Mouse (Mus musculus) macrophage (primary cell): ENCODE data around the gene Gng13. TPM values are rescaled to one million over a fixed set of nuclear protein-coding genes. Genes with fewer than 3 reads are reported as not detected.

Experiments
- H3K27ac ChIP-seq: fragments of 350-480 bp; formaldehyde crosslinking; 2 replicates; pipeline ENCODE4 v1.9.0; 2021
- H3K36me3 ChIP-seq: fragments of 350-480 bp; formaldehyde crosslinking; 2 replicates; pipeline ENCODE4 v1.9.0; 2021; ENCODE audit errors: inconsistent target
- H3K4me3 ChIP-seq: fragments of 350-480 bp; formaldehyde crosslinking; 2 replicates; pipeline ENCODE4 v1.9.0; 2021; ENCODE audit errors: inconsistent target
- H3K79me2 ChIP-seq: fragments of 350-480 bp; formaldehyde crosslinking; 2 replicates; pipeline ENCODE4 v1.9.0; 2021; ENCODE audit errors: inconsistent target
- WGBS: methylation state at CpG from one replicate; pipeline ENCODE4 v1.1.7; 2026; ENCODE audit warnings: inconsistent platforms; ENCODE audit not compliant: missing documents; 5-methylcytosine and 5-hydroxymethylcytosine counted together
- polyA plus RNA-seq: library from polyadenylated mRNA; stranded (reverse); fragments of 250-400 nt; gene quantifications from 3 replicates; pipeline ENCODE4 v1.2.4, GENCODE M21; 2018; ENCODE audit warnings: inconsistent platforms
- total RNA-seq, 78 experiments: library from RNA; depleted of rRNA; stranded (reverse); fragments of 250-400 nt; gene quantifications; 1 replicate in 9 of 78; 2 replicates in 24 of 78; 3 replicates in 43 of 78; 4 replicates in 2 of 78; pipeline ENCODE4 v1.2.4; 2018; ENCODE audit warnings: inconsistent platforms in 56 of 78

Gng13 gene
- total RNA-seq (2018; cell fraction: chromatin; rRNA removed): not detected
- not detected for total RNA-seq (2018; cell fraction: cytosol; rRNA removed)
- not detected for total RNA-seq (2018; cell fraction: nucleus; rRNA removed)
- not detected in 3 replicates for polyA plus RNA-seq

DNA sequence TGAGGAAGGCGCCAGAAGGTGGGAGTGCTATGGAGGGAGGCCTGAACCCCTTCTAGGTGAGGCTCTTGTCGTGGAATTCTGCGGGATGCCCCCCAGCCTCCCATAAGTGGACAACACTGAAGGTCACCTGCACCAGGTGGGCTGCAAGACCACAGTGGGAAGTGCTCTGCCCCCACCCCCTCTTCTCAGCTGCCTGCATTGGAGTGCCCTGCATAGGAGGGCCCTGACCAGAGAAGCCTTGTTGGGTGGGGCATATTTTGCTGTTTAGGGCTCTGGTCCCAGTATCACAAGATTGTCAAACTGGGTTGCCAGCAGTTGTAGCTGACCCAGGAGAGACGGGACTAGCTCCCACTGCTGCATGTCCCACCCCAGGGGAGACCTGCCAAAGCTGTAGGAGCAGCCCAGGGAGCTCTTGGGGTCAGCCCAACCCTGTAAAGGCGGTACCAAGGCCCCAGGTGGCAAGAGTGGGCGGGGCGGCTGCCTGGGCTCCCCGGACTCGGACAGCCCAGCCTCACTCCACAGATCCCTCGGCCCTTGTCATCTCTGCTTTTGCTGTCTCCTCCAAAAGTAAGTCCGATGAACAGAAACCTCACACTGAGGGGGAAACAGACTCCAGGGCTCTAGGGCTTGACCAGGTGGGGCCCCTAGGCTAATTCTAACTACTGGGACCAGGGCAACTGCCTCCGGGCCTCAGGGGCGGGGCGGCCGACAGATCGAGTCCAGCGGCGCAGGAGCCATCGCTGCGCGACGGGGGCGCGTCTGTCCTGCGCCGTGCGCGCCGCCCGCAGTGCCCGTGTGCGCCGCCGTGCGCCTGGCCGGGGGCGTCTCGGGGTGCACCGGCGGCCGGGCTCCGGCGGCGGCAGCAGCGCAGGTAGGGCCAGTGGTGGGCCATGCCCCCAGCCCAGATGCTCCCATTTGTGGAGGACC lies at the start of gene Gng13:
Gene Gng13, plus strand, starts transcription at position 461 of the 927 bp plus-strand sequence.
- no peak within 1 kb of the TSS for H3K4me3 ChIP-seq
- H3K79me2 ChIP-seq: no peaks in the 10 kb centered on the region
- no peaks in the 10 kb centered on the region for H3K36me3 ChIP-seq
- H3K27ac ChIP-seq: no peak within 1 kb of the TSS
- 3% methylated on average over 45 of the region's 45 CpGs for WGBS

DNA sequence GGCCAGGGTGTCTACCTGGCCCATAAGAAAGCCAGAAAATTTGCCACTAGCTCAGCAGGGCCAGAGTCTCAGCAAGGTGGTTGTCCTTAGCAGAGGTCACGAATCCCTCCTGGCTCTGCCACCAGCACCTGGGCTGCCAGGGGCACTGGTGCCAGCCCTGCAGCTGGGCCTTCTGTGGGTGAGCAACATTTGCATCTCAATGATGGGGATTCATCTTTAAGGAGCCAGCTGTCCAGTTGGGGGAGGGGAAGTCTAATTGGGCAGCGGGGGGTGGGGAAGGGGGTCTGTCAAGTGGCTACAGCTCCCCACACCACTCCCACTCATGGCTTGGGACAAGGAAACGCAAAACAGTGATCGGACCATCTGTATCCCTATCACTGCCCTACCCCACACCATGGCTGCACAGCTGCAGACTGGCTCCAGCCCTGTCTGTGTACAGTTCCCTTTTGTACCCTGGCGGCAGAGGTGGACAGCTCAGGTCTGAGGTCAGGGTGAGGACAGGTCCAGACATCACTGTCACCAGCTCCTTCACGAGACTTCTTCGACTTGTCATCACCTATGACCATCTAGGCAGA lies 48.4 kb upstream of the Gng13 start:
- no peak overlapping the region for H3K27ac ChIP-seq
- H3K79me2 ChIP-seq: no peaks in the 10 kb centered on the region
- no peak overlapping the region for H3K4me3 ChIP-seq
- H3K36me3 ChIP-seq: no peaks in the 10 kb centered on the region
- 84% methylated on average over 7 of the region's 7 CpGs for WGBS

DNA sequence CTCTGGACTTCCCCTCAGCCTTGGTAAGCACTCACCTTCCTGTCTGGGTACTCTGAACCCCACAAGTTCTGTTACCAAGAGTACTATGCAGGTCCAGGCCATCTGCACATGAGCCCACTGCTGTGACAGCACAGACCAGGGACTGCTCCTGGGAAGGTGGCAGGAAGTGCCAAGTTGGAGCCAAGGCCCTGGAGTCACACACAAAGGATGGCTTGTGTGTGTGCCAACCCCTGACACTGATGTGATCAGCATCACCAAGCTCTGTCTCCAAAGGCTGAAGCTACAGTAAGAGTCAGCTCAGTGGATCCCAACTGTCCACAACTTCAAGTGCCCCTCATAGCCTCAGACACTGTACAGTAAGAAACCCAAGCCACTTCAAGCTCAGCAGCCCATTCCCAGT lies 44.0 kb upstream of the Gng13 start:
- Histone ChIP-seq H3K27ac (no peak overlapping the region), H3K4me3 (no peak overlapping the region), H3K36me3 (no peaks in the 10 kb centered on the region), H3K79me2 (no peaks in the 10 kb centered on the region)

DNA sequence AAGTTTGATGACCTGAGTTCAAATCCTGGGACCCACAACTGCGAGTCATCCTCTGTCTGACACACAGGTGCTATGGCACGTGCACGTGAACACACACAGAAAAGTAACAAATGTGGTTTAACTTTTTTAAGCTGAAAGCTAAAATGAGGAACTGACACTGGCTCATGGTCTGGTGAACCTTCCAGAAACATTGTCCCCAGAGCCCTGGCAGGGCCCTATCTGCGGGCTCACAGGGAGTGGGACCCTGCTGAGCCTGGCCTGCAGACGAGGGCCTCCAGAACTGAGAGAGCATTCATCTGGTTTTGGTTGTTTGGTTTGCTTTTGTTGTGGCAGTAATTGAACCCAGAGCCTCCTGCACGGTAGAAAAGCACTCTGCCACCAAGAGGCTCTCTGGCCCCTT lies 39.0 kb upstream of the Gng13 start:
- Histone ChIP-seq H3K4me3 (no peak overlapping the region), H3K79me2 (no peaks in the 10 kb centered on the region), H3K27ac (no peak overlapping the region), H3K36me3 (no peaks in the 10 kb centered on the region)
- WGBS: 14% methylated on average over 6 of the region's 6 CpGs

DNA sequence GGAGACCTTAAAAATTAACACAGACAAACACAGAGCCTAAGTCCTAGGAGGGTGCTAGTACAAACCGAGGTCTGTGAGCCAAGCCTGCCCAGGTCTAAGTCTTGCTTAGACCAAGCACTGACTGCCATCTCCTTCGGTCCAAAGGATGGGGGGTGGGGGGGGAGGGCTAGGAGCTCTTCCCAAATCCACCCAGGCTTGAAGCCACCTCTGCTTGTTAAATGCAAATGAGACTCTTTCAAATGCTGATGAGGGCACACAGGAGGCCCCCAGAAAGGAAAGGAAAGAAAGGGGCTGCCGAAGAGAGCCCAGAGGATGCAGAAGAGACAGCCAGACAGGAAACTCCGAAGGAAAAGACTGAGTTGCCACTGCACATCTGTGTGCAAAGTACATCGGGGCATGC lies 37.2 kb upstream of the Gng13 start:
- WGBS: 28% methylated on average over 5 of the region's 5 CpGs
- Histone ChIP-seq H3K36me3 (no peaks in the 10 kb centered on the region), H3K4me3 (no peak overlapping the region), H3K79me2 (no peaks in the 10 kb centered on the region), H3K27ac (no peak overlapping the region)

DNA sequence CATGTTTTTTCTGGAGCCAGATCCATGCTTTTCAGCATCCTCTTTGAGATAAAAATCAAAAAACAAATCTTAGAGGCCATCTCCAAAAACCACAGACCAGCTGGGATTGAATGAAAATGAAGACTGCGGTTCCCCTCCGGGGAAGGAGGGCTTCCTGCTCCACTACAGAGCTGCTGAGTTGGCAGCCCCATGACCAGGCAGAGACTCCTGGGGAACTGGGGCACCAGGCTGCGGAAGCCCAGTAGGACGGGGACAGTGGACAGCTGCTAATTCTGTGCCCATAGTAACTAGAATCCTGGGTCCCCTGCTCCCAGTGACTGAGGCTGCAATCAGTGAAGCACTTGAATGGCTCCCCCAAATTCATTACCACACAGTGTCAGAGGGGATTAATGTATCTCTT lies 35.3 kb upstream of the Gng13 start:
- Histone ChIP-seq H3K79me2 (no peaks in the 10 kb centered on the region), H3K36me3 (no peaks in the 10 kb centered on the region), H3K27ac (no peak overlapping the region), H3K4me3 (no peak overlapping the region)
- WGBS: 60% methylated on average over 4 of the region's 4 CpGs

DNA sequence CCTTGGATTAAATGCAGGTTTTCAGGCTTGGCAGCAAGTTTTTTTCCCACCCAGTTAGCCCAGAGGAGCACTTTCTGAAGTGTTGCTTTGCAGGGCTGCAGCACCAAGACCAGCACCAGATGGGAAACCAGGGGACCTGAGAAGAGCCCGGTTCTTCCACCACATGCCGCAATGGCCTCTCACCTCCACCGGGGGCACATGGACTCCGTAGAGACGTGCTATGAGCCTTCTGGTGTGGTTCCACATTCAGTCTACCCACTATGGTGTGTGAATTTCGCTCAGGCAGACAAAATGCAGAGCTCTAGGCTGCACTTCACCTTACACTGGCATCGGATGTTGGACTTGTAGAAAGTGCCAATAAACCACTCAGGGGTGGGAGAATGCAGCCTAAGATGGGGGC lies 30.6 kb upstream of the Gng13 start:
- no peak overlapping the region for H3K4me3 ChIP-seq
- no peak overlapping the region for H3K27ac ChIP-seq
- 36% methylated on average over 7 of the region's 7 CpGs for WGBS
- no peaks in the 10 kb centered on the region for H3K36me3 ChIP-seq
- H3K79me2 ChIP-seq: no peaks in the 10 kb centered on the region

DNA sequence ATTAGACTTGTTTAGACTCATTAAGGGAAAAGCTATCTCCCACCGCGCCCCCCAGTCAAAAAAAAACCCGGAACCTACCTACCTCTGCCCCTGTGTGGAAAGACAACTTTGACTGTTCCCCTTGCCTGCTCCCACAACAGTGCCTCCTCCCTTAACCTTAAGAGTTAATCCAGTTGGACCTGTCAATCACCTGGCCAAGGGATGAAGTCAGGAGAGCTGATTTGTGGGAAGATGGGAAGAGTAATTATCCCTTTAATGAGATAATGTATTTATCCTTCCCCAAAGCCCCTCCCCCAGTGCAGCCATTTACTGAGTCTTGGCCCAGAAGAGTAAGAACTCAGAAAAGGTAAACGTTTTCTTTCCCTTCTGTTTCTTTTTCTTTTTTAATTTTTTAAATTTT lies 28.0 kb upstream of the Gng13 start:
- Histone ChIP-seq H3K79me2 (no peaks in the 10 kb centered on the region), H3K36me3 (no peaks in the 10 kb centered on the region), H3K27ac (no peak overlapping the region), H3K4me3 (no peak overlapping the region)
- WGBS: 90% methylated on average over 4 of the region's 4 CpGs

DNA sequence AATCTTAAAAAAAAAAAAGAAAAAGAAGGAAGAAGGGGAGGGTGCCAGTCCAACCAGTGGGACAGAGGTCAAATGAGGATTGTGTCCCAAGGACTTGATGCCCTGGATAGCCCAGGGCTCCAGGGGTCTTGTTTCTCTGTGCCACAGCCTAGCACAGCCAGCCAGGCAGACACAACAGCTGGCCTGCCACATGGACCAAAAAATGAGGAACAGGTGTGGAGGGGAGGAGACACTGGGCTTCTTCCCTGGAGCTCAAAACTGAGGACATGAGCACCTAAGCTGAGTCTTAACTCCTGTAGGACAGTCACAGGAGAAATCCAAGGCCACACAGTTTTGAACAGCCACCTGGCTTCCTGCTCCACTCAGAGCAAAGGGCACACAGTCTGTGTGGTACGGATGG lies 20.7 kb upstream of the Gng13 start:
- no peak overlapping the region for H3K4me3 ChIP-seq
- no peaks in the 10 kb centered on the region for H3K79me2 ChIP-seq
- WGBS: 25% methylated on average over 1 of the region's 1 CpGs
- H3K27ac ChIP-seq: no peak overlapping the region
- no peaks in the 10 kb centered on the region for H3K36me3 ChIP-seq

DNA sequence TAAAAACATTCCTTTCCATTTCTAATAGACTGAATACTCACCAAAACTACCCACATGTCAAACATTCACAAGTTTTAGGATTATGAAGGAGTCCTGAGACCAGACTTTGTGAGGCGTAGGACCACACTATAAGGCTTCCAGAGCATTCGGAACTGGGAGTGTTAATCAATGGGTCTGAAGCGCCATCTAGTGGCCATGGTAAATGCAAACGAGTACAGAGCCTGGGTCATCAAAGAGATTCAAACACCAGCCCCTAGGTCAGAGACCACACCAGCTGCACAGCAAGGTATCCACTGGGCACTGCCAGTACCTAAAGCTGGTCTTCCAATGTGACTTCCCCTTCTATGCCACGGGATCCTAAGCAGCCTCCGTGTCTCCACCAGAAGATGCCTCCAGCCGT lies 18.5 kb upstream of the Gng13 start:
- no peak overlapping the region for H3K27ac ChIP-seq
- no peak overlapping the region for H3K4me3 ChIP-seq
- WGBS: 14% methylated on average over 7 of the region's 7 CpGs
- no peaks in the 10 kb centered on the region for H3K36me3 ChIP-seq
- H3K79me2 ChIP-seq: no peaks in the 10 kb centered on the region

DNA sequence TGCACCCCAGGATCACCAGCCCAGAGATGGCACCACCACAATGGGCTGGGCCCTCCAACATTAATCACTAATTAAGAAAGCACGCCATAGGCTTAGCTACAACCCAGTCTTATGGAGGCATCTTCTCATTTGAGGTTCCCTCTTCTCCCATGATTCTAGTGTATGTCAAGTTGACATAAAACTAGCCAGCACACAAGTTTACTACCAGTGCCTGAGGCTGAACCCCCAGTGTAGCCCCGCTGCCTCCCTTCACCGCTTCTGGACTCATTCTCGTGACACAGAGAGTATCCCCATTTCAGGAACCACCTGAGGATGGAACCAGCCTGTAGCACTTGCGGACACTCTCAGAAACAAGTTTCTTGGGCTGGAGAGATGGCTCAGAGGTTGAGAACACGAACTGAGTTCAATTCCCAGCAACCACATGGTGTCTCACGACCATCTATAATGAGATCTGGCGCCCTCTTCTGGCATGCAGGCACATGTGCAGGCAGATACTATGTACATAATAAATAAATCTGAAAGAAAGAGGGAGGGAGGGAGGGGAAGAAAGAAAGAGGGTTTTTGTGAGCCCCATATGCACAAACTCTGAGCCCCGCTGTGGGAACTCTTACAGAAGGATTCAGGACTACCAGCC lies 16.0 kb upstream of the Gng13 start:
- Histone ChIP-seq H3K27ac (no peak overlapping the region), H3K79me2 (no peaks in the 10 kb centered on the region), H3K36me3 (no peaks in the 10 kb centered on the region), H3K4me3 (no peak overlapping the region)
- WGBS: 58% methylated on average over 9 of the region's 9 CpGs

DNA sequence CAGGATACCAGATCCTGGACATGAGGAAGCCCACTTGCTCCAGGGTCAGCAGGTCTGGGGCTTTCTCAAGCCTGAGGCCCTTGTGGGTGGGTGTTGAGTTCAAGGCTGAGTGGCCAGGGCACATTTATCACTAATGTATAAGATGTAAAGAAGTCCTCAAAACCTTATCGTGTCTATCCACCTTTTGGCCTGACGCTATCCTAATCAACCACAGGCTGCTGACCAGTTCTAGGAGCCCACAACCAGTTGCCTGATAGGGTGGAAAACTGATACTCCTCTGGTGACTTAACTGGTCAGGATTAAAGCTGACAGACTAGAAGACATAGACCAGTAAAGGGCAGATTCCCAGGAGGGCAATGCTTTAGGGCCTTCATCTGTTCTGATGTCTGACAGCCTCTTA lies 7.0 kb upstream of the Gng13 start:
- Histone ChIP-seq H3K79me2 (no peaks in the 10 kb centered on the region), H3K27ac (no peak overlapping the region), H3K4me3 (no peak overlapping the region), H3K36me3 (no peaks in the 10 kb centered on the region)
- WGBS: 92% methylated on average over 2 of the region's 2 CpGs

DNA sequence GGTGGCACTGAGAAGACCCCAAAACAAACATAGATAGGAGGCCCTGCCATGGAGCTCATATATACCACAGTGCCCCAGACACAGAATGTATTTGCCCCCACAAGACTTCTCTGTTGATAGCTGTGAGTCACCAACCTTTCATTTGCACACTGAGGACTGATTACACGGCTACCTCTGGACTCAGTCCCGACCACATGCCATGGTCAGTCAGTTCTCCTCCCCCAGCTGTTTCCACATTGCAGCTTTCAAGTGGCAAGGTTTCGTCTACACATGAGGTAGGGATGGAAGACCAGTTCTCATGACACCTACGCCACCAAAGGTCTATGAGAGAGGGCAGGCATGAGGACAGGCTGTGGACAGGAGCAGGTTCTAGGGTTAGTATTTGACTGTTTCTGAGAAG lies 5.8 kb upstream of the Gng13 start:
- Histone ChIP-seq H3K36me3 (no peaks in the 10 kb centered on the region), H3K27ac (no peak overlapping the region), H3K4me3 (no peak overlapping the region), H3K79me2 (no peaks in the 10 kb centered on the region)
- WGBS: 78% methylated on average over 4 of the region's 4 CpGs

DNA sequence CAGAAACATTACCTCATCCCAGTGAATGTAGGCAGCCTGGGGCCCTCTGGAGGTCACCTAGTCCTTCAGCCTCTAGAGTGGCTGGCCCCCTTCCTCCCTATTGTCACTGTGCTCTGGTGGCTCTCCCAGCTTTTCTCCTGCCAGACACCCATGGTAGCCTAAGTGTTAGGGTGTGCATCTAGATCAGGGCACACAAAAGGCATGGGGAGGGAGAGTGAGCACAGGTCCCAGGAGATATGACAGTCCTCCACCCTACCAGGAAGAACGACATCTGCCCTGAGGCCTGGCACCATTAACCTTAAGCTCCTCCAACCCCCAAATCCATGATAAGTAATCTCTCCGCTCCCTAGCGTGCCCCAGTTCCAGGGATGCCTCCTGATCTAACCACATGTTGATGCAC lies 1.3 kb upstream of the Gng13 start:
- H3K79me2 ChIP-seq: no peaks in the 10 kb centered on the region
- 66% methylated on average over 3 of the region's 3 CpGs for WGBS
- no peak overlapping the region for H3K4me3 ChIP-seq
- no peak overlapping the region for H3K27ac ChIP-seq
- H3K36me3 ChIP-seq: no peaks in the 10 kb centered on the region

DNA sequence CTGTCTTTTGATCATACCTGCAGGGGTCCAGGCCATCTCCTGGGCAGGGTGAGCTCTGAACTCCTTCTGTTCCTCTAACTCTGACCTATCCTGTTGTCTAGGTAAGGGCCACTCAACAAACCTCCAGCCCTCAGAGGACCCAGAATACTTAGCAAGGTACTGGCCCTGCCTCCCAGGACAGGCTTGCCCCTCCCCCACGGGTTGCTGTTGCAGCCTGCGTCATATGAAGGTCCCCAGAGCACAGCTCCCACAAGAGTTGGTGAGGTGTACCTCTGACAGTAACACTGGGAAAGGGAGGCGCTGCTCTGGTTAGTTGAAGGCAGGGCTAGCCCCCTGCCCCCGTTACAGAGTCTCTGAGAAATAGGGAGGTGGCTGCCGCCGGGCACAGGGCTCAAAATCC lies 841 bp upstream of the Gng13 start:
- 12% methylated on average over 6 of the region's 6 CpGs for WGBS
- Histone ChIP-seq H3K79me2 (no peaks in the 10 kb centered on the region), H3K36me3 (no peaks in the 10 kb centered on the region), H3K4me3 (no peak overlapping the region), H3K27ac (no peak overlapping the region)
